Mouse (Mus musculus) right cerebral cortex, postnatal 14 days (tissue): ENCODE measurements at regions not wholly inside any gene's neighbourhood (a gene's known extent, or its start where the extent isn't known, plus 50 kb on each side); places are given as distances from the start of the nearest gene placed in this dataset.

Source experiments
- DNase-seq: peaks from one replicate; pipeline ENCODE4 v3.0.0; 2022

DNA sequence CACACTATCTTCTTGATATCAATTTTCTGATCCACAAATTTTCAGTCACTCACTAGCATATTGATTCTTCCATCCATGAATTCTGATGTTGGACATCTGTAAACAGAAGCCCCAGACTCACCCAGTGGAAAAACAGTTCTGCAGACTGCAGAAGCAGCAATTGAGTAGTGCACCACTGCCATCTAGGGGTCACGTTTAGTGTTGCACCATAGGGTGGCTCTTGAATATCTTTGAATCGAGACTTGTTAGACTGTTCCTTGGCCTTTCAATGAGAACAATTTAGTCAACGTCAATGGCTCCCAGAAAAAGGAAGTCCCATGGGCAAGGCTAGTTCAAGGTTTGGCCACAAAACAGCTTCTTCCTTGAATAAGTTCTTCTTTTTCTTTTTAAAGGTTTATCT is 828.1 kb downstream of the Gm10330 start:
- DNase-seq: peak; percentile 8

DNA sequence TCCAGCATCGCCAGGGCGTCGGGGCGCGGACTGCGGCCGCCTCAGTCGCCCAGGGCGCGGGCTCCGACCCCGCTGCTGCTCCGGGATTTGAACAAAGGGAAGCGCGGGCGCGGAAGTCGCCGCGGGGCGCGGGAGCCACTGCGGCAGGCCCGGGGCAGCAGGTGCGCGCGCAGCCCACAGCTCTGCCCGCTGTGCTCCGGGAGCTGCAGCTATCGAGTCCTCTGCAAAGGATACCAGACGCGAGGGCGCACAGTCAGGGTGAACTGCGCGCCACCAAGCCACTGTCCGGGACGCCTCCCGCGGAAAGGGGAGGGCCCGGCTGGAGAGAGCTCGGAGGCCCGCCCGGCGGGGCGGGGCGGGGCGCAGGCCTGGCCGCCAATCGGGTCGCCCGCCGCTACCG is 873.9 kb downstream of the Gm10330 start:
- DNase-seq: peak; percentile 10
